Mouse (Mus musculus): Measurements from ENCODE around the gene Hnrnpdl. TPM values are rescaled to one million over a fixed set of nuclear protein-coding genes. Genes with fewer than 3 reads are reported as not detected.

The Hnrnpdl gene
- polyA plus RNA-seq, 1 experiment from 2014 or later: 237 TPM

- no peak overlapping the region for H3K4me3 ChIP-seq
- 90% methylated on average over 1 of the region's 1 CpGs for WGBS
- H3K9ac ChIP-seq: no peak overlapping the region
- no peak overlapping the region for H3K4me2 ChIP-seq
- no peaks in the 10 kb centered on the region for H3K36me3 ChIP-seq
- no peak for ATAC-seq (ENCODE audit: low FRiP score)
- no peaks in the 10 kb centered on the region for H3K9me3 ChIP-seq
- no peaks in the 10 kb centered on the region for H3K27me3 ChIP-seq
- H3K27ac ChIP-seq: no peak overlapping the region
- peaks cover 1% of the 10 kb centered on the region; the same call in 1 of the 2 replicates for H3K4me1 ChIP-seq (replicated peaks)
Observed at GRCm38 (mm10) chr5:100024868-100025267, 14.6 kb downstream of the Hnrnpdl start.

- H3K4me2 ChIP-seq: no peak overlapping the region
- H3K4me1 ChIP-seq (replicated peaks): no peaks in the 10 kb centered on the region
- WGBS: 79% methylated on average over 5 of the region's 5 CpGs
- no peak overlapping the region for H3K27ac ChIP-seq
- no peak overlapping the region for H3K4me3 ChIP-seq
- no peak for ATAC-seq (ENCODE audit: low FRiP score)
- H3K36me3 ChIP-seq: no peaks in the 10 kb centered on the region
- no peaks in the 10 kb centered on the region for H3K27me3 ChIP-seq
- H3K9me3 ChIP-seq: no peaks in the 10 kb centered on the region
- H3K9ac ChIP-seq: no peak overlapping the region
Observed at GRCm38 (mm10) chr5:100024403-100024802, 15.1 kb downstream of the Hnrnpdl start.

- no peak overlapping the region for H3K9ac ChIP-seq
- no peaks in the 10 kb centered on the region for H3K27me3 ChIP-seq
- H3K4me3 ChIP-seq: no peak overlapping the region
- H3K4me2 ChIP-seq: no peak overlapping the region
- H3K36me3 ChIP-seq: no peaks in the 10 kb centered on the region
- no peak overlapping the region for H3K27ac ChIP-seq
- no peaks in the 10 kb centered on the region for H3K4me1 ChIP-seq (replicated peaks)
- ATAC-seq (ENCODE audit: low FRiP score): no peak
- H3K9me3 ChIP-seq: no peaks in the 10 kb centered on the region
Observed at GRCm38 (mm10) chr5:100020089-100020488, 19.4 kb downstream of the Hnrnpdl start.

GRCm38 (mm10) chr5:100012599-100012998 lies 26.9 kb downstream of the Hnrnpdl start:
- no peak for ATAC-seq (ENCODE audit: low FRiP score)
- Histone ChIP-seq H3K4me3 (no peak overlapping the region), H3K36me3 (no peaks in the 10 kb centered on the region), H3K9ac (no peak overlapping the region), H3K9me3 (no peaks in the 10 kb centered on the region), H3K27me3 (no peaks in the 10 kb centered on the region), H3K4me2 (no peak overlapping the region), H3K27ac (no peak overlapping the region), H3K4me1 (replicated peaks) (no peaks in the 10 kb centered on the region)
- WGBS: 91% methylated on average over 9 of the region's 9 CpGs

GRCm38 (mm10) chr5:100008485-100008884 lies 31.0 kb downstream of the Hnrnpdl start:
- Histone ChIP-seq H3K4me2 (no peak overlapping the region), H3K27me3 (no peaks in the 10 kb centered on the region), H3K4me1 (replicated peaks) (no peaks in the 10 kb centered on the region), H3K36me3 (no peaks in the 10 kb centered on the region), H3K9me3 (no peaks in the 10 kb centered on the region), H3K27ac (no peak overlapping the region), H3K4me3 (no peak overlapping the region), H3K9ac (no peak overlapping the region)
- no peak for ATAC-seq (ENCODE audit: low FRiP score)
- 54% methylated on average over 3 of the region's 3 CpGs for WGBS

- H3K4me2 ChIP-seq: no peak overlapping the region
- no peak overlapping the region for H3K9ac ChIP-seq
- no peak overlapping the region for H3K4me3 ChIP-seq
- H3K27ac ChIP-seq: no peak overlapping the region
- H3K4me1 ChIP-seq (replicated peaks): no peaks in the 10 kb centered on the region
- no peaks in the 10 kb centered on the region for H3K36me3 ChIP-seq
- H3K9me3 ChIP-seq: no peaks in the 10 kb centered on the region
- 81% methylated on average over 4 of the region's 4 CpGs for WGBS
- no peak for ATAC-seq (ENCODE audit: low FRiP score)
- H3K27me3 ChIP-seq: no peaks in the 10 kb centered on the region
Observed at GRCm38 (mm10) chr5:100007040-100007375, 32.5 kb downstream of the Hnrnpdl start.

- H3K27ac ChIP-seq: no peak overlapping the region
- H3K36me3 ChIP-seq: no peaks in the 10 kb centered on the region
- no peaks in the 10 kb centered on the region for H3K4me1 ChIP-seq (replicated peaks)
- H3K27me3 ChIP-seq: no peaks in the 10 kb centered on the region
- 90% methylated on average over 4 of the region's 4 CpGs for WGBS
- no peak overlapping the region for H3K9ac ChIP-seq
- ATAC-seq (ENCODE audit: low FRiP score): no peak
- no peak overlapping the region for H3K4me2 ChIP-seq
- no peaks in the 10 kb centered on the region for H3K9me3 ChIP-seq
- H3K4me3 ChIP-seq: no peak overlapping the region
Observed at GRCm38 (mm10) chr5:100006324-100007039, 33.0 kb downstream of the Hnrnpdl start.

GRCm38 (mm10) chr5:100005896-100006295 lies 33.6 kb downstream of the Hnrnpdl start:
- H3K9me3 ChIP-seq: no peaks in the 10 kb centered on the region
- no peaks in the 10 kb centered on the region for H3K4me1 ChIP-seq (replicated peaks)
- WGBS: 83% methylated on average over 6 of the region's 6 CpGs
- H3K27me3 ChIP-seq: no peaks in the 10 kb centered on the region
- H3K4me3 ChIP-seq: no peak overlapping the region
- no peak overlapping the region for H3K4me2 ChIP-seq
- no peak for ATAC-seq (ENCODE audit: low FRiP score)
- no peak overlapping the region for H3K9ac ChIP-seq
- H3K36me3 ChIP-seq: no peaks in the 10 kb centered on the region
- no peak overlapping the region for H3K27ac ChIP-seq

GRCm38 (mm10) chr5:100005431-100005830 lies 34.0 kb downstream of the Hnrnpdl start:
- no peak overlapping the region for H3K9ac ChIP-seq
- no peaks in the 10 kb centered on the region for H3K9me3 ChIP-seq
- no peaks in the 10 kb centered on the region for H3K36me3 ChIP-seq
- H3K4me3 ChIP-seq: no peak overlapping the region
- H3K27ac ChIP-seq: no peak overlapping the region
- ATAC-seq (ENCODE audit: low FRiP score): no peak
- H3K27me3 ChIP-seq: no peaks in the 10 kb centered on the region
- WGBS: 73% methylated on average over 3 of the region's 3 CpGs
- H3K4me2 ChIP-seq: no peak overlapping the region
- H3K4me1 ChIP-seq (replicated peaks): no peaks in the 10 kb centered on the region

- Histone ChIP-seq H3K9me3 (no peaks in the 10 kb centered on the region), H3K4me3 (no peak overlapping the region), H3K27ac (no peak overlapping the region), H3K4me2 (no peak overlapping the region), H3K4me1 (replicated peaks) (no peaks in the 10 kb centered on the region), H3K36me3 (no peaks in the 10 kb centered on the region), H3K27me3 (no peaks in the 10 kb centered on the region), H3K9ac (no peak overlapping the region)
- no peak for ATAC-seq (ENCODE audit: low FRiP score)
- WGBS: 91% methylated on average over 4 of the region's 4 CpGs
Observed at GRCm38 (mm10) chr5:100003895-100004294, 35.6 kb downstream of the Hnrnpdl start.

- H3K4me3 ChIP-seq: no peak overlapping the region
- H3K9ac ChIP-seq: no peak overlapping the region
- 50% methylated on average over 7 of the region's 8 CpGs for WGBS
- no peaks in the 10 kb centered on the region for H3K4me1 ChIP-seq (replicated peaks)
- no peak for ATAC-seq (ENCODE audit: low FRiP score)
- no peaks in the 10 kb centered on the region for H3K9me3 ChIP-seq
- no peak overlapping the region for H3K4me2 ChIP-seq
- no peak overlapping the region for H3K27ac ChIP-seq
- no peaks in the 10 kb centered on the region for H3K36me3 ChIP-seq
- H3K27me3 ChIP-seq: no peaks in the 10 kb centered on the region
Observed at GRCm38 (mm10) chr5:100000500-100000899, 39.0 kb downstream of the Hnrnpdl start.

GRCm38 (mm10) chr5:100000048-100000447 lies 39.4 kb downstream of the Hnrnpdl start:
- Histone ChIP-seq H3K36me3 (no peaks in the 10 kb centered on the region), H3K9me3 (no peaks in the 10 kb centered on the region), H3K27ac (no peak overlapping the region), H3K4me2 (no peak overlapping the region), H3K4me1 (replicated peaks) (no peaks in the 10 kb centered on the region), H3K4me3 (no peak overlapping the region), H3K27me3 (no peaks in the 10 kb centered on the region), H3K9ac (no peak overlapping the region)
- 78% methylated on average over 7 of the region's 7 CpGs for WGBS
- no peak for ATAC-seq (ENCODE audit: low FRiP score)

GRCm38 (mm10) chr5:99994680-99995079 lies 44.8 kb downstream of the Hnrnpdl start:
- H3K9ac ChIP-seq: no peak overlapping the region
- no peaks in the 10 kb centered on the region for H3K4me1 ChIP-seq (replicated peaks)
- no peak for ATAC-seq (ENCODE audit: low FRiP score)
- no peak overlapping the region for H3K4me2 ChIP-seq
- H3K4me3 ChIP-seq: no peak overlapping the region
- WGBS: 90% methylated on average over 3 of the region's 3 CpGs
- H3K27ac ChIP-seq: no peak overlapping the region
- no peaks in the 10 kb centered on the region for H3K36me3 ChIP-seq
- no peaks in the 10 kb centered on the region; the same call in 1 of the 2 replicates for H3K9me3 ChIP-seq
- no peaks in the 10 kb centered on the region for H3K27me3 ChIP-seq
